Comparison of ENCODE assay signal across 25 mouse cellular contexts in genomic region chr1:87294063-87294710, GRCm38 (mm10). TPM values are rescaled to one million over a fixed set of nuclear protein-coding genes. Genes with fewer than 3 reads are reported as not detected.
DNase-seq lines count a peak whose midpoint lies in the region; ATAC-seq and TF ChIP-seq lines count a peak whose summit lies in the region.
"Had no signal": no experiment of that assay in that cellular context is flagged by ENCODE, and none has a peak within 500 bp of the region (broad histone marks: within the 10 kb centered on the region; RNA-seq: fewer than 3 reads in every experiment).

No protein-coding gene starts in this region.

- TF ChIP-seq CTCF in liver, postnatal 0 days (IDR thresholded peaks at IDR 0.05; ENCODE audit: low read depth) = no peak

- H3K9me3 ChIP-seq in liver, embryonic 12.5 days (replicated peaks) = no peaks in the 10 kb centered on the region
- H3K9me3 ChIP-seq in liver, embryonic 11.5 days (ENCODE audit: control insufficient read depth, low read length) = no peaks in the 10 kb centered on the region
- no peaks in the 10 kb centered on the region for H3K9me3 ChIP-seq in liver, postnatal 0 days (ENCODE audit: low read length)
- H3K9me3 ChIP-seq: embryonic facial prominence, embryonic 12.5 days; forebrain, embryonic 12.5 days; heart, embryonic 10.5 days; midbrain, embryonic 10.5 days; neural tube, embryonic 15.5 days had no signal

- WGBS in liver, embryonic 12.5 days (ENCODE audit: insufficient replicate concordance) = 54% methylated on average over 4 of the region's 4 CpGs
- 71% methylated on average over 4 of the region's 4 CpGs for WGBS in liver, embryonic 11.5 days
- 59% methylated on average over 4 of the region's 4 CpGs for WGBS in liver, postnatal 0 days (ENCODE audit: insufficient replicate concordance)

- DNase-seq in liver, embryonic 11.5 days (ENCODE audit: low spot score) = no peak
- peak; percentile 49 to 66 for DNase-seq in kidney, adult 8-10 months
- DNase-seq in kidney, postnatal 14 days = peak; percentile 67
- DNase-seq in liver, postnatal 0 days = no peak
- no peak for DNase-seq in layer of hippocampus, adult 8-10 months (ENCODE audit: low spot score in 2 of 2)
- DNase-seq: cerebellum, adult 11-12 months; cerebellum, postnatal 10 days; gastrocnemius, adult 2 months; lung, adult 18-20 months; lung, postnatal 10 days; right cerebral cortex, adult 18-20 months; right cerebral cortex, postnatal 4 days; thymus, postnatal 14 days had no signal

- no peak for TF ChIP-seq EP300 in liver, postnatal 0 days (IDR thresholded peaks at IDR 0.05; ENCODE audit: low read depth)

- no peak for ATAC-seq in liver, embryonic 12.5 days
- no peak for ATAC-seq in liver, embryonic 11.5 days (replicated peaks; ENCODE audit: low FRiP score)
- peak; percentile 79 for ATAC-seq in liver, postnatal 0 days
- ATAC-seq in cerebellum, adult (ENCODE audit: insufficient number of reproducible peaks, low FRiP score, low TSS enrichment) = no peak
- no peak for ATAC-seq in erythroblast, adult 5-6 weeks (replicated peaks; ENCODE audit: low FRiP score, poor library complexity, severe bottlenecking)
- ATAC-seq: CD4-positive, CD25-positive, alpha-beta regulatory T cell, adult 4 months; hindbrain, embryonic 16.5 days had no signal

- H3K4me1 ChIP-seq in liver, embryonic 12.5 days = no peaks in the 10 kb centered on the region
- H3K4me1 ChIP-seq in liver, embryonic 11.5 days (replicated peaks; ENCODE audit: control insufficient read depth, insufficient read depth, low read length) = no peaks in the 10 kb centered on the region
- H3K4me1 ChIP-seq in liver, postnatal 0 days (ENCODE audit: insufficient read depth) = no peaks in the 10 kb centered on the region
- H3K4me1 ChIP-seq: embryonic facial prominence, embryonic 12.5 days; forebrain, embryonic 12.5 days; midbrain, embryonic 10.5 days; neural tube, embryonic 15.5 days had no signal

- no peak overlapping the region for H3K4me2 ChIP-seq in liver, embryonic 12.5 days
- no peak overlapping the region for H3K4me2 ChIP-seq in liver, embryonic 11.5 days
- H3K4me2 ChIP-seq in liver, postnatal 0 days (ENCODE audit: low read depth, low read length) = no peak overlapping the region
- H3K4me2 ChIP-seq: embryonic facial prominence, embryonic 12.5 days; forebrain, embryonic 12.5 days; neural tube, embryonic 15.5 days had no signal

- peaks cover 16% of the 10 kb centered on the region for H3K27me3 ChIP-seq in liver, embryonic 12.5 days (replicated peaks)
- no peaks in the 10 kb centered on the region for H3K27me3 ChIP-seq in liver, embryonic 11.5 days (replicated peaks; ENCODE audit: control insufficient read depth, insufficient read depth, low read length)
- no peaks in the 10 kb centered on the region for H3K27me3 ChIP-seq in liver, postnatal 0 days (ENCODE audit: insufficient read depth, low read length)
- H3K27me3 ChIP-seq: embryonic facial prominence, embryonic 12.5 days; forebrain, embryonic 12.5 days; neural tube, embryonic 15.5 days had no signal

- H3K36me3 ChIP-seq in liver, embryonic 12.5 days = no peaks in the 10 kb centered on the region
- no peaks in the 10 kb centered on the region for H3K36me3 ChIP-seq in liver, embryonic 11.5 days (ENCODE audit: control insufficient read depth, insufficient read depth, low read length)
- no peaks in the 10 kb centered on the region for H3K36me3 ChIP-seq in liver, postnatal 0 days (replicated peaks; ENCODE audit: insufficient read depth, low read length)
- H3K36me3 ChIP-seq: embryonic facial prominence, embryonic 12.5 days; forebrain, embryonic 12.5 days; heart, embryonic 10.5 days; midbrain, embryonic 10.5 days; neural tube, embryonic 15.5 days had no signal

- no peak overlapping the region for H3K9ac ChIP-seq in liver, embryonic 12.5 days
- no peak overlapping the region for H3K9ac ChIP-seq in liver, embryonic 11.5 days (ENCODE audit: low read depth, low read length)
- no peak overlapping the region for H3K9ac ChIP-seq in liver, postnatal 0 days (replicated peaks)
- H3K9ac ChIP-seq: embryonic facial prominence, embryonic 12.5 days; forebrain, embryonic 12.5 days; neural tube, embryonic 15.5 days had no signal

- H3K4me3 ChIP-seq in liver, embryonic 12.5 days = no peak overlapping the region
- H3K4me3 ChIP-seq in liver, embryonic 11.5 days (ENCODE audit: low read depth, low read length) = no peak overlapping the region
- no peak overlapping the region for H3K4me3 ChIP-seq in liver, postnatal 0 days (ENCODE audit: low read depth, low read length)
- H3K4me3 ChIP-seq: embryonic facial prominence, embryonic 12.5 days; erythroblast, embryonic 14.5 days; forebrain, embryonic 12.5 days; gastrocnemius, adult 2 months; heart, embryonic 10.5 days; midbrain, embryonic 10.5 days; neural tube, embryonic 15.5 days had no signal

- 0 out of 2 replicates have a peak overlapping the region, but pooled peaks have one; percentile 36 for H3K27ac ChIP-seq in liver, embryonic 12.5 days
- H3K27ac ChIP-seq in liver, embryonic 11.5 days (ENCODE audit: low read depth, low read length) = no peak overlapping the region
- peak overlapping the region; percentile 67 for H3K27ac ChIP-seq in liver, postnatal 0 days (ENCODE audit: low read depth)
- H3K27ac ChIP-seq: embryonic facial prominence, embryonic 12.5 days; forebrain, embryonic 12.5 days; gastrocnemius, adult 2 months; heart, embryonic 10.5 days; midbrain, embryonic 10.5 days; neural tube, embryonic 15.5 days had no signal

RNA-seq across cellular contexts. Expression of gene Efhd1, which starts 30.0 kb away (rescaled TPM):
- polyA plus RNA-seq in liver, embryonic 12.5 days (2016; fragmentation: Nextera tagmentation; extraction: Ambion mirVana) = not detected in 2 replicates
- polyA plus RNA-seq in liver, embryonic 11.5 days (2014; fragmentation: Nextera tagmentation; extraction: Ambion mirVana) = not detected in 2 replicates
- polyA plus RNA-seq in liver, postnatal 0 days (2015; fragmentation: Nextera tagmentation; extraction: Ambion mirVana) = 0.24 and 0.26 TPM in 2 replicates
- total RNA-seq in layer of hippocampus, adult 8-10 months (2022) = 10 to 100 TPM; 14.7 to 17.4 (median 16.3) TPM
- not detected in 2 replicates for total RNA-seq in erythroblast, adult 5-6 weeks (2015; ENCODE audit: low replicate concordance)
- not detected in 2 replicates for total RNA-seq in erythroblast, adult 5-6 weeks (2017; ENCODE audit: low replicate concordance)
- total RNA-seq: hematopoietic stem cell, adult 5-6 weeks had no signal
- polyA plus RNA-seq: erythroblast, embryonic 14.5 days had no signal

RNA-seq across cellular contexts. Expression of gene Gigyf2, which starts 32.6 kb away (rescaled TPM):
- polyA plus RNA-seq in liver, embryonic 12.5 days (2016; fragmentation: Nextera tagmentation; extraction: Ambion mirVana) = 25.4 and 27.8 TPM in 2 replicates
- 35.1 and 40.4 TPM in 2 replicates for polyA plus RNA-seq in liver, embryonic 11.5 days (2014; fragmentation: Nextera tagmentation; extraction: Ambion mirVana)
- 12.1 and 13.3 TPM in 2 replicates for polyA plus RNA-seq in liver, postnatal 0 days (2015; fragmentation: Nextera tagmentation; extraction: Ambion mirVana)
- total RNA-seq in layer of hippocampus, adult 8-10 months (2022) = 100 to 1,000 TPM; 130 to 170 (median 151) TPM
- total RNA-seq in erythroblast, adult 5-6 weeks (2015; ENCODE audit: low replicate concordance) = 59.4 and 93.4 TPM in 2 replicates
- 169 and 215 TPM in 2 replicates for total RNA-seq in erythroblast, adult 5-6 weeks (2017; ENCODE audit: low replicate concordance)

Comparison
In these comparisons a context has a peak if more than half of its experiments do, and no peak if none do; other contexts are left out.
1. DNase-seq: peak in kidney, adult 8-10 months (2 of 2) and kidney, postnatal 14 days (single experiment); none in liver, embryonic 11.5 days (single experiment), liver, postnatal 0 days (single experiment) and layer of hippocampus, adult 8-10 months (0 of 2).